Mouse (Mus musculus) thymus, adult 2 months (tissue): Measurements from ENCODE around the gene Serpina12. TPM values are rescaled to one million over a fixed set of nuclear protein-coding genes. Genes with fewer than 3 reads are reported as not detected.

Source experiments
- DNase-seq: peaks from one replicate; pipeline ENCODE4 v3.0.0; 2021
- H3K27ac ChIP-seq: fragments of 200-500 bp; 2 replicates; pipeline ENCODE4 v1.5.1; 2012; ENCODE audit warnings: low read length, control low read depth; ENCODE audit not compliant: control insufficient read depth, insufficient read depth
- H3K27me3 ChIP-seq: fragments of 200-500 bp; 2 replicates; pipeline ENCODE4 v1.6.1; 2012; ENCODE audit warnings: mild to moderate bottlenecking, low read length, moderate library complexity, mixed read lengths; ENCODE audit not compliant: control insufficient read depth, insufficient read depth
- H3K36me3 ChIP-seq: fragments of 200-500 bp; 2 replicates; pipeline ENCODE4 v1.6.1; 2012; ENCODE audit warnings: mild to moderate bottlenecking, low read length, moderate library complexity; ENCODE audit not compliant: control insufficient read depth, insufficient read depth
- H3K4me1 ChIP-seq: fragments of 200-500 bp; replicated peaks from 2 replicates; pipeline ENCODE4 v1.6.1; 2012; ENCODE audit warnings: low read length; ENCODE audit not compliant: control insufficient read depth, insufficient read depth
- H3K4me3 ChIP-seq: fragments of 200-500 bp; 2 replicates; pipeline ENCODE4 v1.5.1; 2012; ENCODE audit warnings: mild to moderate bottlenecking, low read length, control low read depth, moderate library complexity; ENCODE audit not compliant: control insufficient read depth, insufficient read depth
- CTCF ChIP-seq: fragments of 200-500 bp; IDR thresholded peaks from 2 replicates; pipeline ENCODE4 v1.5.1; 2012; ENCODE audit warnings: mild to moderate bottlenecking, control low read depth, low read length, moderate library complexity, borderline replicate concordance; ENCODE audit not compliant: control insufficient read depth, poor library complexity, insufficient read depth; ENCODE audit errors: extremely low read depth
- POLR2A ChIP-seq: fragments of 200-500 bp; IDR thresholded peaks from 2 replicates; pipeline ENCODE4 v1.6.1; 2012; ENCODE audit warnings: mild to moderate bottlenecking, low read length, control low read depth, moderate library complexity; ENCODE audit not compliant: control insufficient read depth, poor library complexity, insufficient read depth; ENCODE audit errors: extremely low read depth
- WGBS: fragments of 180-500 bp; shearing (Covaris S2); methylation state at CpG from one replicate; pipeline ENCODE4 v1.1.7; 2018; 5-methylcytosine and 5-hydroxymethylcytosine counted together
- polyA plus RNA-seq: library from polyadenylated mRNA; depleted of rRNA; stranded (reverse); fragments of >200 nt; gene quantifications from 2 replicates; pipeline ENCODE4 v1.2.3, GENCODE M21; 2012

Gene Serpina12
- polyA plus RNA-seq, 1 experiment: 0.15 TPM

DNA sequence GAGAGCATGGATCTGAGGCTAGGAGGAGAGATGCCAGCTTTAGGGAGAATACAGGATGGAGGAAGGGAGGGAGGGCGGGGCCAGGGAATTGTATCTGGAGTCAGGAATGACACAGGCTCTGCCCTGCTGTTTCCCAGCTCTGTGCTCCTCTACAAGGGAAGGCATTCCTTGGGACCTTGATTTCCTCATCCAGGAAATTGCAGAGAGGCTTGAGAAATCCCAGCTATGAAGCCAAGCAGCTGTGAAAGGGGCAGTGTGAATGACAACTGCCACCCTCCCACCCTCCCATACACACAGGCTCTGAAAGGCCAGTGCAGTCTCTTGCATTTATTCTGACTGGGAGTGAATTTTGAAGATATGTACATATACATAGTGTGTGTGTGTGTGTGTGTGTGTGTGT is 9.8 kb upstream of the Serpina12 start:
- Histone ChIP-seq H3K27ac (no peak overlapping the region), H3K36me3 (no peaks in the 10 kb centered on the region), H3K27me3 (no peaks in the 10 kb centered on the region), H3K4me1 (0 out of 2 replicates have a peak, but pooled peaks cover 4% of the 10 kb centered on the region), H3K4me3 (no peak overlapping the region)
- no peak for DNase-seq
- no peak for TF ChIP-seq CTCF
- TF ChIP-seq POLR2A: no peak
- 100% methylated on average over 1 of the region's 1 CpGs for WGBS

DNA sequence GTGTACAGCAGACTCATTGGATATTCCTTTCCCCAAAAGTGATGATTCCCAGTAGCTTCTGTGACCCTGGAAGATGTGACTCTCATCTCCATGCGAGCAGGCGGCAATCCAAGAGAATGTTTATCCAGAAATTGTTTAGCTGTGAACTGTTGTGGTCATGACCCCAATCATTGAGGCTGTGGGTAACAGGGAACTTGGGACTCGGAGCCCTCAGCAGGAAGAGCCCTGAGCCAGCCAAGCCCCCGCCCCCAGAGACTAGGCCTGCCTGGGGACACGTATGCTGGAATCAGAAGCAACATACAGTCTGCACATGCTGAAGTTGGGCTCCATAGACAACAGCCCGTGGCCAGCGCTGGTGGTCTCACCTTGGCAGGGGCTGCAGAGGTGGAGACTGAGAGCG is 1.5 kb upstream of the Serpina12 start:
- no peaks in the 10 kb centered on the region for H3K36me3 ChIP-seq
- no peaks in the 10 kb centered on the region for H3K4me1 ChIP-seq
- 97% methylated on average over 8 of the region's 8 CpGs for WGBS
- no peak for DNase-seq
- no peak overlapping the region for H3K4me3 ChIP-seq
- no peak overlapping the region for H3K27ac ChIP-seq
- TF ChIP-seq POLR2A (no peak), CTCF (no peak)
- H3K27me3 ChIP-seq: no peaks in the 10 kb centered on the region

DNA sequence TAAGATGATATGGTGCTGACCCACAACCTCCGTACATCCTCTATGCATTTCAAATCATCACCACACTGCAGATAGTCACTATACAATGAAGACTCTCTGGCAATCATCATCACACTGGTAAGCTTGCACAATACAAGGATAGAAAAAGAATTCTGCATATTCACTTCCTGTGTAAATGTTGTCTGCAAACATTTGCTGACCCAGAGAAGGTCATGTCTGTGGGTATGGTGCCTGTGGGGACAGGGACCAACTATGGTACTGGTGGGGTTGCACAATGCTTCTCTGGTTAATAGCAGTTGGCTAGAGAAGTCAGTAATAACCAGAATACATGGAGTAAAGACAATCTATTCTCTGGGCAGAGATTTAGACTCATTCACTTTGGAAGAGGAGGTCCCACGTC is 1.5 kb downstream of the Serpina12 start:
- TF ChIP-seq POLR2A: no peak
- Histone ChIP-seq H3K36me3 (no peaks in the 10 kb centered on the region), H3K4me1 (no peaks in the 10 kb centered on the region), H3K27me3 (no peaks in the 10 kb centered on the region), H3K27ac (no peak overlapping the region), H3K4me3 (no peak overlapping the region)
- DNase-seq: no peak
- WGBS: 94% methylated on average over 2 of the region's 2 CpGs

DNA sequence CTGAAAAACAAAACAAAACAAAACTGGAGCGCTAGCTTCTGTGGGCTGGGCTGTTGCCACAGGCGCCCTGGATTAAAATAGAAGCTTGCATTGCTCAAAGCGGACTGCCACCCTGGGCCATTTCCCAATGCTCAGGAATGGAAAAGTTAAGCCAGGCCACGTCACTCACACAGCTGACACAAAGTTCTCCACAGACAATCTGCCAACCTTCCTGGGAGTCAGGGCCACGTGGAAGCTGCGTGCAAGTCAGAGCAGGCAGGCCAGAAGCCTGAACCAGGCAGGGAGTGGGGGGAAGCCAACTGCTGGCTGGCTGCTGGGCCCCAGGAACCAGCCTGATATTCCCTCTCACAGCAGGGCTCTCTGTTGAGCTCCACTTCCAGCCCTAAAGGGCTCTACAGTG is 2.8 kb downstream of the Serpina12 start:
- H3K27ac ChIP-seq: no peak overlapping the region
- TF ChIP-seq POLR2A: no peak
- TF ChIP-seq CTCF: no peak
- H3K27me3 ChIP-seq: no peaks in the 10 kb centered on the region
- 90% methylated on average over 6 of the region's 6 CpGs for WGBS
- no peaks in the 10 kb centered on the region for H3K4me1 ChIP-seq
- H3K36me3 ChIP-seq: no peaks in the 10 kb centered on the region
- no peak overlapping the region for H3K4me3 ChIP-seq
- DNase-seq: no peak

DNA sequence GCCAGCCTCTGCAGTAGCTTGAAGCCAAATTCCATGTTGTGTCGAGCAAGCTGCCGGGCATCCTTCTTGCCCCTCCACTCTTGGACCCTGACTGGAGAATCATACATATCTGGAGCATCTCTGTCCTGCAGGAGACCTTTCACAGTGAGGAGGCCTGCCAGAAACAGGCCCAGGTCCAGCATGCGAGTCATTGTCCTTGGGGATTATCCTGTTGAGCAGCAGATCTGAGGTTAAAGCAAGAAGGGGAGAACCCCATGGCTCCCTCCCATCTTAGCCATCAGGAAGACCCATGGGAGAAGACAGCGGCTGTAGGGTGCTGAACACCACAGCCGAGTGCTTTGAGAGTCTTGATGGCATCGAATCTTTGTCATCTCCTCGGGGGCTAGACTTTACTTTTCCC is 6.1 kb downstream of the Serpina12 start:
- 95% methylated on average over 7 of the region's 7 CpGs for WGBS
- no peaks in the 10 kb centered on the region for H3K4me1 ChIP-seq
- no peaks in the 10 kb centered on the region for H3K27me3 ChIP-seq

GRCm38 (mm10) chr12:104033752-104034151 is 10.5 kb downstream of the Serpina12 start:
- DNase-seq: no peak
- Histone ChIP-seq H3K4me1 (no peaks in the 10 kb centered on the region), H3K4me3 (no peak overlapping the region), H3K27me3 (no peaks in the 10 kb centered on the region), H3K36me3 (no peaks in the 10 kb centered on the region), H3K27ac (no peak overlapping the region)
- TF ChIP-seq CTCF (no peak), POLR2A (no peak)
- 85% methylated on average over 1 of the region's 1 CpGs for WGBS

More for the DNA sequence above, 6.1 kb downstream of the Serpina12 start:
- Histone ChIP-seq H3K27ac (no peak overlapping the region), H3K36me3 (no peaks in the 10 kb centered on the region), H3K4me3 (no peak overlapping the region)
- TF ChIP-seq POLR2A (no peak), CTCF (no peak)
- no peak for DNase-seq

- peak; percentile 16 for DNase-seq
Measured at GRCm38 (mm10) chr12:104029986-104030385, 14.3 kb downstream of the Serpina12 start.

More at GRCm38 (mm10) chr12:104029986-104030385, 14.3 kb downstream of the Serpina12 start:
- WGBS: 53% methylated on average over 8 of the region's 8 CpGs
- Histone ChIP-seq H3K27me3 (no peaks in the 10 kb centered on the region), H3K36me3 (no peaks in the 10 kb centered on the region), H3K4me1 (no peaks in the 10 kb centered on the region), H3K4me3 (no peak overlapping the region), H3K27ac (no peak overlapping the region)
- TF ChIP-seq POLR2A (no peak), CTCF (peak; percentile 31; the same call in 1 of the 2 replicates)
